Mouse (Mus musculus) small intestine, adult 2 months (tissue): Measurements from ENCODE around the gene Lamtor5. TPM values are rescaled to one million over a fixed set of nuclear protein-coding genes. Genes with fewer than 3 reads are reported as not detected.
"Not testable (repeated sequence)": the region's sequence is repeated elsewhere in the genome, so short reads cannot be mapped to it uniquely, and the experiment has no call there.

Source experiments
- H3K27ac ChIP-seq: fragments of 200-500 bp; 2 replicates; pipeline ENCODE4 v1.5.1; 2012; ENCODE audit warnings: low read depth, low read length, control low read depth, inconsistent platforms; ENCODE audit not compliant: insufficient read depth
- H3K27me3 ChIP-seq: fragments of 200-500 bp; 2 replicates; pipeline ENCODE4 v1.6.1; 2012; ENCODE audit warnings: mild to moderate bottlenecking, moderate library complexity, low read length, inconsistent platforms; ENCODE audit not compliant: control insufficient read depth, insufficient read depth
- H3K36me3 ChIP-seq: fragments of 200-500 bp; 2 replicates; pipeline ENCODE4 v1.6.1; 2012; ENCODE audit warnings: mild to moderate bottlenecking, low read length, control low read depth, inconsistent platforms; ENCODE audit not compliant: control insufficient read depth, insufficient read depth
- H3K4me1 ChIP-seq: fragments of 200-500 bp; 2 replicates; pipeline ENCODE4 v1.6.1; 2012; ENCODE audit warnings: low read length, inconsistent platforms, mixed read lengths; ENCODE audit not compliant: control insufficient read depth, insufficient read depth, insufficient read length
- H3K4me3 ChIP-seq: fragments of 200-500 bp; 2 replicates; pipeline ENCODE4 v1.5.1; 2012; ENCODE audit warnings: low read depth, mild to moderate bottlenecking, control low read depth, inconsistent platforms, low read length, moderate library complexity
- CTCF ChIP-seq: fragments of 200-500 bp; IDR thresholded peaks from 2 replicates; pipeline ENCODE4 v1.5.1; 2012; ENCODE audit warnings: low read depth, mild to moderate bottlenecking, control low read depth, inconsistent platforms, low read length, moderate library complexity, mixed read lengths; ENCODE audit not compliant: insufficient replicate concordance, insufficient read length; ENCODE audit errors: extremely low read depth
- POLR2A ChIP-seq: fragments of 200-500 bp; IDR thresholded peaks from 2 replicates; pipeline ENCODE4 v1.6.1; 2012; ENCODE audit warnings: low read depth, mild to moderate bottlenecking, control low read depth, inconsistent platforms, low read length, moderate library complexity
- WGBS: fragments of 180-500 bp; shearing (Covaris S2); methylation state at CpG from one replicate; pipeline ENCODE4 v1.1.7; 2018; 5-methylcytosine and 5-hydroxymethylcytosine counted together
- polyA plus RNA-seq: library from polyadenylated mRNA; depleted of rRNA; stranded (reverse); fragments of >200 nt; gene quantifications from 2 replicates; pipeline ENCODE4 v1.2.3, GENCODE M21; 2012

The Lamtor5 gene
- polyA plus RNA-seq, 1 experiment: 55.1 TPM

GRCm38 (mm10) chr3:107290764-107291381 lies 12.2 kb downstream of the Lamtor5 start, which contains the start of gene Slc16a4:
Gene Slc16a4 (plus strand): TSS chr3:107291230.
- Histone ChIP-seq H3K36me3 (no peaks in the 10 kb centered on the region), H3K27me3 (no peaks in the 10 kb centered on the region), H3K4me3 (no peak within 1 kb of the TSS), H3K4me1 (no peaks in the 10 kb centered on the region; the same call in 1 of the 2 replicates), H3K27ac (no peak within 1 kb of the TSS)
- no peak for TF ChIP-seq POLR2A
- TF ChIP-seq CTCF: no peak
- 34% methylated on average over 9 of the region's 9 CpGs for WGBS

DNA sequence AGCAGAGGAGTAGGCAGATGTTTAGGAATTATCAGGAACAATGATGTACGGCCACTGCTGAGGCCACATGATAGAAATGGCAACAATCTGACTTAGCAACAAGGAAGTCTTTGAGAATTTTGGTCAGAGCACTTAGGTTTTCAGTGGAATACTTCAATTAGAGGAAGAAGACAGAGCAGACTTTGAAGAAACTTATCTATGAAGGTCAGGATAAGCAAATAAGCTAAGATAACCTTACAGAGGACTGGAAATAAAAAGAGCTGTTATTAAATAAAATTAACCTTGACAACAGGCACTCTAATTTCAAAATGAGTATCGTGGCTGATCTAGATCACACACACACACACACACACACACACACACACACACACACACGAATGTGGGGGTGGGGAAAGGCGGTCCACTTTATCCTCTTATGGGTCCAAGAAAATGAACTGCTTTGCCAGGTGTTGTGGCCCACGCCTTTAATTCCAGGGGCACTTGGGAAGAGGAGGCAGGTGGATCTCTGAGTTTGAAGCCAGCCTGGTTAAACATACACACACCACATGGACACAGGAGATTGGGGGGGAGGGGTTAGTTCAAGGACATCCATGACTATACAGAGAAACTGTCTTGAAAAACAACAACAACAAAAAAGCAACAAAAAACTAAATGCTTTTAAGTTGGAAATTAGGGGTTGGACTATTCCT lies 17.2 kb downstream of the Lamtor5 start:
- WGBS: 32% methylated on average over 5 of the region's 5 CpGs
- Histone ChIP-seq H3K27me3 (no peaks in the 10 kb centered on the region), H3K4me1 (no peaks in the 10 kb centered on the region; the same call in 1 of the 2 replicates), H3K4me3 (no peak overlapping the region), H3K27ac (no peak overlapping the region), H3K36me3 (peaks cover 1% of the 10 kb centered on the region; the same call in 1 of the 2 replicates)
- TF ChIP-seq POLR2A: no peak
- no peak for TF ChIP-seq CTCF

- not testable (repeated sequence) for H3K27me3 ChIP-seq, H3K4me3 ChIP-seq, H3K36me3 ChIP-seq, H3K27ac ChIP-seq, H3K4me1 ChIP-seq
- 88% methylated on average over 4 of the region's 4 CpGs for WGBS
Measured at GRCm38 (mm10) chr3:107296917-107297316, 18.3 kb downstream of the Lamtor5 start.

- TF ChIP-seq POLR2A (no peak), CTCF (no peak)
- Histone ChIP-seq H3K27ac (no peak overlapping the region), H3K36me3 (peaks cover 16% of the 10 kb centered on the region), H3K27me3 (no peaks in the 10 kb centered on the region), H3K4me3 (no peak overlapping the region), H3K4me1 (0 out of 2 replicates have a peak, but pooled peaks cover 2% of the 10 kb centered on the region)
- 68% methylated on average over 3 of the region's 3 CpGs for WGBS
Measured at GRCm38 (mm10) chr3:107317338-107317737, 38.7 kb downstream of the Lamtor5 start.

DNA sequence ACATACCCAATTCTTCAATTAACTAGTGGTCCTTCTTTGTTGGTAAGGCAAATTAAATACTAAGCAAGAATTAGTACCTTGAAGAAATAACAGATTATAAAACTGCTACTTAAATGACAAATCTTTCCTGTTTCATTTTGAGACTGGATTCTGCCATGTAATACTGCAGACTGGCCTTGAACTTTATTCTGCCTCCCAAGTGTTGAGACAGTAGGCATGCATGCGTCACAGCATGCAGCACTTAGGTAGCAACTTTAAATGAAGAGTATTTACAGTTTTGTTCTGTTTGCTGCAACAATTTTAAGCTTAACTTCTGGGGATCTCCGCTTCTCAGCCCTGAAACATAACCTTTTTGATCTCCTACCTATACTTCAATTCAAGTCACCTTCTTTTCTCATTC lies 42.5 kb downstream of the Lamtor5 start:
- Histone ChIP-seq H3K27me3 (no peaks in the 10 kb centered on the region), H3K4me1 (peaks cover 5% of the 10 kb centered on the region; the same call in 1 of the 2 replicates), H3K36me3 (peaks cover 24% of the 10 kb centered on the region), H3K27ac (no peak overlapping the region), H3K4me3 (no peak overlapping the region)
- no peak for TF ChIP-seq POLR2A
- TF ChIP-seq CTCF: no peak
- 64% methylated on average over 2 of the region's 2 CpGs for WGBS

DNA sequence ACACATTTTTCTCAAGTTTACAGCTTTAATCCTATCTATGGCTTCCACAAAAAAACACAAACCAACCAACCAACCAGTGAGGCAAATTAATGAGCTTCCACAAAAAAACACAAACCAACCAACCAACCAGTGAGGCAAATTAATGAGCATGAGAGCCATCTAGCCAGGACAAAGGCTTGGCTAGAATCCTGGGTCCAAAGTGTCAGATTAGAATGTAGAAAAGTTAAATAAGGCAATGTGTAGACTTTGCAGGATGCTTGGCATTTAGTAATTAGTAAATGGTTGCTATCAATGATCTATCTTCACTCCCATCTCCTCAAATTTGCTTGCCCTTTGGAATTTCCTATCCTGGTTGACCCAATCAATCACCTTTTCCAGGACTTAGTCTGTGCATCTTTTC lies 43.1 kb downstream of the Lamtor5 start:
- no peak overlapping the region for H3K27ac ChIP-seq
- H3K4me1 ChIP-seq: peaks cover 5% of the 10 kb centered on the region; the same call in 1 of the 2 replicates
- no peak overlapping the region for H3K4me3 ChIP-seq
- TF ChIP-seq POLR2A (no peak), CTCF (no peak)
- H3K27me3 ChIP-seq: no peaks in the 10 kb centered on the region
- peaks cover 21% of the 10 kb centered on the region for H3K36me3 ChIP-seq

GRCm38 (mm10) chr3:107326442-107326841 lies 47.8 kb downstream of the Lamtor5 start:
- 87% methylated on average over 1 of the region's 1 CpGs for WGBS
- Histone ChIP-seq H3K36me3 (peaks cover 31% of the 10 kb centered on the region), H3K27ac (no peak overlapping the region), H3K4me3 (no peak overlapping the region), H3K4me1 (peaks cover 18% of the 10 kb centered on the region; the same call in 1 of the 2 replicates), H3K27me3 (no peaks in the 10 kb centered on the region)
- no peak for TF ChIP-seq POLR2A
- no peak for TF ChIP-seq CTCF
